Mouse (Mus musculus): ENCODE results near the gene Cstad. TPM values are rescaled to one million over a fixed set of nuclear protein-coding genes. Genes with fewer than 3 reads are reported as not detected.

The Cstad gene
- total RNA-seq (2014; rRNA removed) (1.3 and 4.6 TPM in 2 replicates), polyA plus RNA-seq (2015; fragmentation: Nextera tagmentation; extraction: Ambion mirVana) (0.54 TPM in 1 of 2 replicates, not detected in the other)

GRCm38 (mm10) chr2:30594641-30595379 lies at the start of gene Cstad:
Gene Cstad (plus strand): TSS chr2:30595040.
- WGBS, result under 1% methylated on average over 33 of the region's 39 CpGs
- Histone ChIP-seq H3K9me3 (ENCODE audit: low read length) (no peaks in the 10 kb centered on the region), H3K27me3 (ENCODE audit: insufficient read depth, low read length) (no peaks in the 10 kb centered on the region), H3K4me1 (ENCODE audit: insufficient read depth, low read length) (peaks cover 14% of the 10 kb centered on the region), H3K4me3 (ENCODE audit: low read length) (peak within 1 kb of the TSS; percentile 40), H3K4me2 (ENCODE audit: low read depth, low read length) (peak within 1 kb of the TSS; percentile 65), H3K9ac (replicated peaks; ENCODE audit: low read length) (peak within 1 kb of the TSS; percentile 59), H3K27ac (peak within 1 kb of the TSS; percentile 98), H3K36me3 (ENCODE audit: insufficient read depth, low read length) (no peaks in the 10 kb centered on the region)
- DNase-seq (ENCODE audit: low spot score) (peak; percentile 88), ATAC-seq (peak; percentile 83)
- TF ChIP-seq CTCF (IDR thresholded peaks at IDR 0.05; ENCODE audit: low read depth), result peak; percentile 57

DNA sequence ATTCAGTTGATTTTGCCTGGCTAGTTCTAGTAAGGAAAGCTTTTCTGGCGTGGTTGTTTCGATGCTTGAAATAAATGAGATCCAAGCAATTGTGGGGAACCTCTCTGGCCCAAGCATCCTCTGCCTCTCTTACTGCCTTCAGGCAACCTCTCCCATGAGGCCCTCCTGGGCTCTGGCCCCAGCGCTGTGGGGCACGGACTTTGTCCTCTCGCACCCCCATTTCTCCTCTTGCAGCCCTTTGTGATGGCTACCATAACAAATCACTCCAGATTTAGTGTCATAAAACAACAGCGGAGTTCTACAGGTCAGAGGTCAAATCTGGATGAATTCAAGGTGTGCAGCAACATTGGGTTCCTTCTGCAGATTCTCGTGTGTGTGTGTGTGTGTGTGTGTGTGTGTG lies 49.1 kb upstream of the Cstad start:
- WGBS, result 33% methylated on average over 7 of the region's 7 CpGs
- DNase-seq (ENCODE audit: low spot score) (no peak), ATAC-seq (no peak)
- Histone ChIP-seq H3K4me1 (ENCODE audit: insufficient read depth, low read length) (peaks cover 12% of the 10 kb centered on the region), H3K4me3 (ENCODE audit: low read length) (no peak overlapping the region), H3K27ac (peak overlapping the region; percentile 73), H3K36me3 (ENCODE audit: insufficient read depth, low read length) (no peaks in the 10 kb centered on the region), H3K27me3 (ENCODE audit: insufficient read depth, low read length) (no peaks in the 10 kb centered on the region), H3K9me3 (ENCODE audit: low read length) (no peaks in the 10 kb centered on the region), H3K4me2 (ENCODE audit: low read depth, low read length) (peak overlapping the region; percentile 50), H3K9ac (replicated peaks; ENCODE audit: low read length) (0 out of 2 replicates have a peak overlapping the region, but pooled peaks have one; percentile 10)
- no peak for TF ChIP-seq CTCF (IDR thresholded peaks at IDR 0.05; ENCODE audit: low read depth)

- Histone ChIP-seq H3K27ac (peak overlapping the region; percentile 73; the same call in 1 of the 2 replicates), H3K36me3 (ENCODE audit: insufficient read depth, low read length) (no peaks in the 10 kb centered on the region), H3K27me3 (ENCODE audit: insufficient read depth, low read length) (no peaks in the 10 kb centered on the region), H3K9me3 (ENCODE audit: low read length) (no peaks in the 10 kb centered on the region), H3K9ac (replicated peaks; ENCODE audit: low read length) (no peak overlapping the region), H3K4me2 (ENCODE audit: low read depth, low read length) (no peak overlapping the region), H3K4me3 (ENCODE audit: low read length) (no peak overlapping the region), H3K4me1 (ENCODE audit: insufficient read depth, low read length) (peaks cover 12% of the 10 kb centered on the region)
- ATAC-seq (no peak), DNase-seq (ENCODE audit: low spot score) (peak; percentile 43)
- WGBS, result 29% methylated on average over 2 of the region's 3 CpGs
- TF ChIP-seq CTCF (IDR thresholded peaks at IDR 0.05; ENCODE audit: low read depth), result no peak
Measured at GRCm38 (mm10) chr2:30546219-30546618, 48.6 kb upstream of the Cstad start.

DNA sequence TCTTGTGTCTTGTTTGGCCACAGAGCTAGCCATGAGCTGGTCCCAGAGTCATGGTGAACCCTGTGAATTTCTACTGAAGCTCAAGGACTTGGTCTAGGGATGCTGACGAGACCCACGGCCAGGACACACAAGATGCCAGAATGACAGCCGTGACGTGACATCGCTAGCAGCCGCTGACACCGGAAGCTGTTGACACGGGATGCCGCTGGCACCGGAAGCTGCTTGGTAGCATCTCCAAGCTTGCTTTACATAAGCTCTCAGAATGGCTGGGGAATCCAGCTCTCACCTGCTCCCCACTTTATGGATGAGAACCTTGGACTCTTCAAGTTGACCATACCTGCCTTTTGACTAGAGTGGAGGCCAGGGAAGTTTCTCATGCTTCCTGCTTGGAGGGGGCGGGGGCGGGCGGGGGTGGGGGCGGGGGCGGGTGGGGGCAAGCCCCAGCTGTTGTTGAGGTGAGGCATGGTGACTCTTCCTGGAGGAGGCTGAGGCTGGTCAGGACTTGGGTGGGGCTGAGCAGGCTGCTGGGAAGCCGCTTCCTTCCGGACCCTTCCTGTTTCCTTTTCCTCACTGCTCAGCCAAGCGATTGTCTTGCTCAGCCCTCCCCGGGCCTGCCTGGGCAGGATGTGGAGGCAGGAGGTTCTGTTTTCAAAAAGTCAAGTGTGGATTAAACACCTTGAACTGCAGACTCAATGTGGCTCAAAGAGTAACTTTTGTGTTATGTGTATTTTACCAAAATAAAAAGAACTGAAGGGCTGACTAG lies 47.2 kb upstream of the Cstad start:
- Histone ChIP-seq H3K4me1 (ENCODE audit: insufficient read depth, low read length) (peaks cover 12% of the 10 kb centered on the region), H3K9ac (replicated peaks; ENCODE audit: low read length) (0 out of 2 replicates have a peak overlapping the region, but pooled peaks have one; percentile 13), H3K27ac (no peak overlapping the region), H3K4me2 (ENCODE audit: low read depth, low read length) (no peak overlapping the region), H3K9me3 (ENCODE audit: low read length) (no peaks in the 10 kb centered on the region), H3K4me3 (ENCODE audit: low read length) (no peak overlapping the region), H3K36me3 (ENCODE audit: insufficient read depth, low read length) (no peaks in the 10 kb centered on the region), H3K27me3 (ENCODE audit: insufficient read depth, low read length) (no peaks in the 10 kb centered on the region)
- DNase-seq (ENCODE audit: low spot score) (no peak), ATAC-seq (no peak)
- WGBS, result 77% methylated on average over 19 of the region's 19 CpGs
- TF ChIP-seq CTCF (IDR thresholded peaks at IDR 0.05; ENCODE audit: low read depth), result no peak

DNA sequence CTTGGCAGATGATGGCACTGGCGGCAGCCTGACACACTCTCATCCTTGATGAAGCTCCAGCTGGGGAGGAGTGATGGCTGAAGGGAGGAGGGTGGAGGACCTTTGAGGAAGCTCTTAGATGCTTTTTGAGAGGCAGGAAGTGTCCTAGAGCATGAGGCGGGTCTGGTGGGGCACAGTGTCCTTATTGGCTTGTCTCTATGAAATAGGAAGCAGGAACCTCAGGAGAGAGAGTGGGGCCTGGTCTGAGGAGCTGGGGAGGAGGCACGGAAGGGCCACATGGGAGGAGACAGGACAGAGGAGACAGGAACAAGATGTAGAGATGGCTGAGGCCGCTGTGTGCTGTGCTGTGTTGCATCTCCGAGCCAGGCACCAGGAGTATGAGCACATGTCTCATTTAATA lies 43.3 kb upstream of the Cstad start:
- Histone ChIP-seq H3K27me3 (ENCODE audit: insufficient read depth, low read length) (no peaks in the 10 kb centered on the region), H3K9me3 (ENCODE audit: low read length) (no peaks in the 10 kb centered on the region), H3K4me1 (ENCODE audit: insufficient read depth, low read length) (peaks cover 5% of the 10 kb centered on the region; the same call in 1 of the 2 replicates), H3K36me3 (ENCODE audit: insufficient read depth, low read length) (no peaks in the 10 kb centered on the region), H3K4me3 (ENCODE audit: low read length) (no peak overlapping the region), H3K4me2 (ENCODE audit: low read depth, low read length) (no peak overlapping the region), H3K9ac (replicated peaks; ENCODE audit: low read length) (no peak overlapping the region), H3K27ac (no peak overlapping the region)
- DNase-seq (ENCODE audit: low spot score), result no peak
- WGBS, result 78% methylated on average over 5 of the region's 5 CpGs
- no peak for ATAC-seq
- TF ChIP-seq CTCF (IDR thresholded peaks at IDR 0.05; ENCODE audit: low read depth), result no peak

DNA sequence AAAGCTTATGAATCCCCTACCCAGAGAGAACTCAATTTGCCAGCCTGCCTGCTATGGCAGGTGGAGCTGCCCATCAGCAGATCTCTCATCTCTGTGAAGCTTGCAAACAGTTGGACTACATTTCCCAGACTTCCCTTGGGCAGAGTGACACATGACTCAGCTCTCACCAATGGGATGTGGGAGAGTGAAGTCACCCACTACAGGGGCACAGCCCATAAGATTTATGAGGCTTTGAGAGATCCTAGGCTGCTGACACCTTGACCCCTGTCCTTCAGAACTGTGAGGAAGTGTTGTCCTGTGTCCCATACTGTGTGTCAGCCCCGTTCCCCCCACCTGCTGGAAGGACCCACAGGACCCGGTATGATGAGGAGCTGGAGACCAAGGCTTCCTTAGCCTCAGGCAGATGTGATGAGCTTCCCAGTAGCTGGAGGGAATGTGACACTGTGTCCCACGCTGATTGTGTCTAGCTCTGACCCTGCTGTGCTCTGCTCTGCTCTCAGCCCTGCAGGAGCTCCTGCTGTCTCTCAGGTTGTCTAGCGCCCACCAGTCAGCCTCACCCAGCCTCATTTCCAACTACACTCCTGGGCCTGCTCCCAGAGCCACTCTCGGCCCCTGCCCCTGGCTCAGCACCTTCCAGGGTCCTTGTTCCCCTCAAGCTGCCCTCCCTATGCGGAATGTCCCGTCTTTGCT lies 40.8 kb upstream of the Cstad start:
- no peaks in the 10 kb centered on the region for H3K9me3 ChIP-seq (ENCODE audit: low read length)
- peak overlapping the region; percentile 36 for H3K4me2 ChIP-seq (ENCODE audit: low read depth, low read length)
- no peaks in the 10 kb centered on the region for H3K36me3 ChIP-seq (ENCODE audit: insufficient read depth, low read length)
- no peak overlapping the region for H3K9ac ChIP-seq (replicated peaks; ENCODE audit: low read length)
- H3K4me3 ChIP-seq (ENCODE audit: low read length), result no peak overlapping the region
- peaks cover 5% of the 10 kb centered on the region; the same call in 1 of the 2 replicates for H3K4me1 ChIP-seq (ENCODE audit: insufficient read depth, low read length)
- H3K27ac ChIP-seq, result peak overlapping the region; percentile 58; the same call in 1 of the 2 replicates
- TF ChIP-seq CTCF (IDR thresholded peaks at IDR 0.05; ENCODE audit: low read depth), result no peak
- 58% methylated on average over 7 of the region's 7 CpGs for WGBS
- ATAC-seq (peak; percentile 92), DNase-seq (ENCODE audit: low spot score) (peak; percentile 88)
- H3K27me3 ChIP-seq (ENCODE audit: insufficient read depth, low read length), result no peaks in the 10 kb centered on the region
